Mouse (Mus musculus) layer of hippocampus, adult 9-11 months (tissue): ENCODE measurements around the gene Xirp2.

Experiments
- DNase-seq: peaks from one replicate; pipeline ENCODE4 v3.0.0; 2022

Gene Xirp2

GRCm38 (mm10) chr2:67565480-67566331, 119.9 kb downstream of the Xirp2 start, which contains the start of gene B3galt1:
Gene B3galt1, plus strand, starts transcription at chr2:67565871.
- DNase-seq: peak; percentile 94

DNA sequence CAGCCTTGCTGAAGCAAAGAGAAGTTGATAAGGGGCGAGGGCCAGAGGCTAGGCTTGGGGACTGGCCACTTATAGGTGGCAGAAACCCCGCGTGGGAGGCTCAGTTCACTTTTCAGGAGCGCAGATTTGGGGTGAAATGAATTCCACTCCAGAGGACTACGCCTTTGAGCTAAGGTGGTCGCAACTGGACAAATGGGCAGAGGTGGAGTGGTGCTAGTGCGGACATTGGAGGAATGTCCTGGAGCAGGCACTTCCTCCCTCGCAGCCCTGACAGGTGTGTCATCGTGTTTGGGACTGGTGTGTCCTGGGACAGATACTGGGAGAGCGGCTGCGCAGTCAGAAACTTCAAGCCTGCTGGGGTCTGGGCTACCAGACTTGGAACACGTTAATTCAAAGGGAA, 120.8 kb downstream of the Xirp2 start:
- no peak for DNase-seq

- no peak for DNase-seq
Measured at GRCm38 (mm10) chr2:67567141-67567680, 121.4 kb downstream of the Xirp2 start.
